Mouse (Mus musculus) heart, adult 2 months (tissue): ENCODE results near the gene Ermn. TPM values are rescaled to one million over a fixed set of nuclear protein-coding genes. Genes with fewer than 3 reads are reported as not detected.

ENCODE experiments used
- DNase-seq, 2 experiments: peaks; one replicate each; pipeline ENCODE4 v3.0.0; 2021
- H3K27ac ChIP-seq: fragments of 200-600 bp; 2 replicates; pipeline ENCODE4 v1.8.1; 2022
- H3K27me3 ChIP-seq: fragments of 200-500 bp; 2 replicates; pipeline ENCODE4 v1.6.1; 2012; ENCODE audit warnings: mild to moderate bottlenecking, low read length, inconsistent platforms, mixed read lengths; ENCODE audit not compliant: control insufficient read depth, insufficient read depth
- H3K36me3 ChIP-seq: fragments of 200-500 bp; 2 replicates; pipeline ENCODE4 v1.6.1; 2012; ENCODE audit warnings: low read length, inconsistent platforms; ENCODE audit not compliant: control insufficient read depth, insufficient read depth
- H3K4me1 ChIP-seq: fragments of 200-500 bp; 2 replicates; pipeline ENCODE4 v1.6.1; 2011; ENCODE audit warnings: low read length; ENCODE audit not compliant: control insufficient read depth, insufficient read depth
- H3K4me3 ChIP-seq: fragments of 200-600 bp; 2 replicates; pipeline ENCODE4 v1.8.1; 2022
- H3K79me2 ChIP-seq: fragments of 200-500 bp; replicated peaks from 2 replicates; pipeline ENCODE4 v1.6.1; 2012; ENCODE audit warnings: mild to moderate bottlenecking, inconsistent platforms, low read length, moderate library complexity, mixed read lengths; ENCODE audit not compliant: control insufficient read depth, insufficient read depth
- H3K9ac ChIP-seq: fragments of 200-500 bp; 2 replicates; pipeline ENCODE4 v1.6.1; 2012; ENCODE audit warnings: low read depth, mild to moderate bottlenecking, control low read depth, inconsistent platforms, low read length, mixed read lengths
- CTCF ChIP-seq: fragments of 200-600 bp; IDR thresholded peaks from 2 replicates; pipeline ENCODE4 v1.8.1; 2022; ENCODE audit warnings: antibody characterized with exemption, mild to moderate bottlenecking, moderate library complexity
- EP300 ChIP-seq: fragments of 200-500 bp; IDR thresholded peaks from 2 replicates; pipeline ENCODE4 v1.6.1; 2011; ENCODE audit warnings: low read depth, low read length, control low read depth; ENCODE audit not compliant: insufficient read depth
- POLR2A ChIP-seq: fragments of 200-500 bp; IDR thresholded peaks from 2 replicates; pipeline ENCODE4 v1.6.1; 2011; ENCODE audit warnings: mild to moderate bottlenecking, low read depth, low read length, control low read depth; ENCODE audit not compliant: insufficient read depth
- WGBS: fragments of 180-500 bp; shearing (Covaris S2); methylation state at CpG from one replicate; pipeline ENCODE4 v1.1.7; 2018; 5-methylcytosine and 5-hydroxymethylcytosine counted together
- intact Hi-C: fragments of 180-260 bp; cut with DNase I; formaldehyde crosslinking; loops from one replicate; pipeline ENCODE4 v1.15.1; 2025
- polyA plus RNA-seq: library from polyadenylated mRNA; depleted of rRNA; stranded (reverse); fragments of >200 nt; gene quantifications from 2 replicates; pipeline ENCODE4 v1.2.3, GENCODE M21; 2012
- total RNA-seq, 2 experiments: library from RNA; stranded (reverse); gene quantifications; 2 replicates each; pipeline ENCODE4 v1.2.3; 2021

The Ermn gene
- total and polyA plus RNA-seq, 3 experiments = not detected

- H3K36me3 ChIP-seq = no peaks in the 10 kb centered on the region
- H3K27me3 ChIP-seq = no peaks in the 10 kb centered on the region
- no peaks in the 10 kb centered on the region for H3K4me1 ChIP-seq
- no peaks in the 10 kb centered on the region for H3K79me2 ChIP-seq
- intact Hi-C loops = no loop called here
- WGBS = 36% methylated on average over 2 of the region's 2 CpGs
- DNase-seq = no peak
- no peak overlapping the region for H3K4me3 ChIP-seq
- H3K9ac ChIP-seq = no peak overlapping the region
- TF ChIP-seq EP300 = no peak
- no peak for TF ChIP-seq POLR2A
- no peak for TF ChIP-seq CTCF
- H3K27ac ChIP-seq = no peak overlapping the region
Measured at GRCm38 (mm10) chr2:58036926-58037325, 15.7 kb downstream of the Ermn start.

- intact Hi-C loops = no loop called here
- Histone ChIP-seq H3K79me2 (no peaks in the 10 kb centered on the region), H3K4me1 (no peaks in the 10 kb centered on the region), H3K4me3 (no peak overlapping the region), H3K27me3 (no peaks in the 10 kb centered on the region), H3K36me3 (no peaks in the 10 kb centered on the region), H3K9ac (no peak overlapping the region), H3K27ac (no peak overlapping the region)
- TF ChIP-seq CTCF (no peak), POLR2A (no peak), EP300 (no peak)
- 67% methylated on average over 4 of the region's 4 CpGs for WGBS
- DNase-seq = no peak
Measured at GRCm38 (mm10) chr2:58035635-58036034, 17.0 kb downstream of the Ermn start.

- H3K9ac ChIP-seq = no peak overlapping the region
- 66% methylated on average over 3 of the region's 3 CpGs for WGBS
- H3K27ac ChIP-seq = no peak overlapping the region
- no peak overlapping the region for H3K4me3 ChIP-seq
- H3K4me1 ChIP-seq = no peaks in the 10 kb centered on the region
- H3K27me3 ChIP-seq = no peaks in the 10 kb centered on the region
- H3K36me3 ChIP-seq = no peaks in the 10 kb centered on the region
- no peaks in the 10 kb centered on the region for H3K79me2 ChIP-seq
- intact Hi-C loops = no loop called here
- no peak for DNase-seq
- no peak for TF ChIP-seq POLR2A
- TF ChIP-seq EP300 = no peak
- TF ChIP-seq CTCF = no peak
Measured at GRCm38 (mm10) chr2:58031431-58031830, 21.2 kb downstream of the Ermn start.

- no peak overlapping the region for H3K4me3 ChIP-seq
- no peak for TF ChIP-seq EP300
- TF ChIP-seq CTCF = peak; percentile 70
- TF ChIP-seq POLR2A = no peak
- no peaks in the 10 kb centered on the region for H3K27me3 ChIP-seq
- no peak for DNase-seq
- H3K4me1 ChIP-seq = no peaks in the 10 kb centered on the region
- no peaks in the 10 kb centered on the region for H3K36me3 ChIP-seq
- intact Hi-C loops = loop anchor here (2.0 kb wide), 1 partner anchor 429 kb away; no protein-coding TSS in a partner anchor
- no peak overlapping the region for H3K9ac ChIP-seq
- no peaks in the 10 kb centered on the region for H3K79me2 ChIP-seq
- H3K27ac ChIP-seq = no peak overlapping the region
- WGBS = 24% methylated on average over 7 of the region's 7 CpGs
Measured at GRCm38 (mm10) chr2:58029404-58029803, 23.3 kb downstream of the Ermn start.

- Histone ChIP-seq H3K4me3 (no peak overlapping the region), H3K36me3 (no peaks in the 10 kb centered on the region), H3K4me1 (no peaks in the 10 kb centered on the region), H3K9ac (no peak overlapping the region), H3K79me2 (no peaks in the 10 kb centered on the region), H3K27me3 (no peaks in the 10 kb centered on the region), H3K27ac (no peak overlapping the region)
- 44% methylated on average over 5 of the region's 5 CpGs for WGBS
- intact Hi-C loops = no loop called here
- no peak for DNase-seq
- TF ChIP-seq POLR2A (no peak), CTCF (no peak), EP300 (no peak)
Measured at GRCm38 (mm10) chr2:58026740-58027139, 25.9 kb downstream of the Ermn start.

GRCm38 (mm10) chr2:58023556-58023955, 29.1 kb downstream of the Ermn start:
- H3K4me1 ChIP-seq = no peaks in the 10 kb centered on the region
- no peaks in the 10 kb centered on the region for H3K27me3 ChIP-seq
- H3K79me2 ChIP-seq = no peaks in the 10 kb centered on the region
- no peak overlapping the region for H3K27ac ChIP-seq
- no peak overlapping the region for H3K9ac ChIP-seq
- 65% methylated on average over 6 of the region's 6 CpGs for WGBS
- H3K4me3 ChIP-seq = no peak overlapping the region
- no peak for DNase-seq
- H3K36me3 ChIP-seq = no peaks in the 10 kb centered on the region
- intact Hi-C loops = no loop called here
- no peak for TF ChIP-seq CTCF
- no peak for TF ChIP-seq POLR2A
- no peak for TF ChIP-seq EP300

GRCm38 (mm10) chr2:58007081-58007480, 45.6 kb downstream of the Ermn start:
- no peak for DNase-seq
- Histone ChIP-seq H3K27me3 (no peaks in the 10 kb centered on the region), H3K9ac (no peak overlapping the region), H3K4me3 (no peak overlapping the region), H3K79me2 (no peaks in the 10 kb centered on the region), H3K27ac (no peak overlapping the region), H3K4me1 (no peaks in the 10 kb centered on the region), H3K36me3 (no peaks in the 10 kb centered on the region)
- TF ChIP-seq POLR2A = no peak
- TF ChIP-seq EP300 = no peak
- TF ChIP-seq CTCF = no peak
- intact Hi-C loops = no loop called here
- 71% methylated on average over 5 of the region's 5 CpGs for WGBS
